Mouse (Mus musculus) G1E (cell line): Measurements from ENCODE around the gene Nudt1.

Experiments
- CTCF ChIP-seq: IDR thresholded peaks from 2 replicates; pipeline ENCODE4 v1.5.1; 2012; ENCODE audit warnings: low read depth, low read length, inconsistent platforms, mixed read lengths
- GATA1 ChIP-seq: IDR thresholded peaks from 2 replicates; pipeline ENCODE4 v1.6.1; 2012; ENCODE audit warnings: borderline replicate concordance, low read length, inconsistent platforms, mixed read lengths

DNA sequence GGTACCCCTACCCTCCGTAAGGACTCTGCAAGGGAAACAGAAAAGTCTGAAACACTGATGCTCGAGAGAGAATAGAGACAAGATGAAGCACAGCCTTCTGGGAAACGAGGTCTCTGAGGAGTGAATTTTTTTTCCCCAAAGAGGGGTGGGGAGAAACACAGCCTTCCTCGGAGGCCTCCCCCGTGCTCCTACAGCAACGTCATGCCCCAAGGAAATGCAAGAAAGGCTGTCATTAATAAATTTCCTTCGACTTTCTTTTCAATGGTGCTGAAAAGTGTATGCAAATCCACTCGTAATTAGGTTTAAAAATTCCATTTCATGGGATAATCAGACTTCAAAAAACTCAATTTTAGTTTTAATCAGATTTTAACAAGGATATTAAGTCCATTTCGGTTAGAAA, 41.3 kb upstream of the Nudt1 start:
- TF ChIP-seq CTCF (no peak), GATA1 (no peak)
